Mouse (Mus musculus) right cerebral cortex, adult 2 months (tissue): Measurements from ENCODE around the gene Gm26602.

Source experiments
- DNase-seq, 2 experiments: peaks; one replicate each; pipeline ENCODE4 v3.0.0; 2021 to 2022; ENCODE audit warnings: low spot score in 2 of 2

Gene Gm26602

GRCm38 (mm10) chr10:79959847-79960601, 49.4 kb downstream of the Gm26602 start, which contains the start of gene Wdr18:
Wdr18 (plus strand) TSS chr10:79960152.
- peak; percentile 100 for DNase-seq
